In genomic region chr14:122463080-122463691, GRCm38 (mm10) we compare ENCODE assay signal across 8 mouse cellular contexts. TPM values are rescaled to one million over a fixed set of nuclear protein-coding genes. Genes with fewer than 3 reads are reported as not detected.
DNase-seq lines count a peak whose midpoint lies in the region; ATAC-seq lines count a peak whose summit lies in the region.

No protein-coding gene starts in this region.

- H3K36me3 ChIP-seq in hindbrain, embryonic 14.5 days (replicated peaks; ENCODE audit: control insufficient read depth, insufficient read depth): no peaks in the 10 kb centered on the region
- H3K36me3 ChIP-seq in midbrain, embryonic 14.5 days (ENCODE audit: control insufficient read depth, insufficient read depth, low read length): no peaks in the 10 kb centered on the region

- no peaks in the 10 kb centered on the region for H3K9me3 ChIP-seq in hindbrain, embryonic 14.5 days (ENCODE audit: control insufficient read depth, low read length)
- no peaks in the 10 kb centered on the region for H3K9me3 ChIP-seq in midbrain, embryonic 14.5 days (ENCODE audit: control insufficient read depth, low read length)

- no peak for ATAC-seq in hindbrain, embryonic 14.5 days (ENCODE audit: low FRiP score)
- ATAC-seq in midbrain, embryonic 14.5 days (ENCODE audit: low FRiP score, low TSS enrichment): no peak

- peak overlapping the region; percentile 48 for H3K4me3 ChIP-seq in hindbrain, embryonic 14.5 days (replicated peaks; ENCODE audit: low read length)
- peak overlapping the region; percentile 50 for H3K4me3 ChIP-seq in midbrain, embryonic 14.5 days (replicated peaks; ENCODE audit: low read depth, low read length)

- peak overlapping the region; percentile 64 for H3K4me2 ChIP-seq in hindbrain, embryonic 14.5 days (replicated peaks)
- H3K4me2 ChIP-seq in midbrain, embryonic 14.5 days (ENCODE audit: low read length): peak overlapping the region; percentile 67

- 1% methylated on average over 40 of the region's 40 CpGs for WGBS in hindbrain, embryonic 14.5 days
- WGBS in midbrain, embryonic 14.5 days: under 1% methylated on average over 40 of the region's 40 CpGs

- H3K27ac ChIP-seq in hindbrain, embryonic 14.5 days: peak overlapping the region; percentile 90
- peak overlapping the region; percentile 89 for H3K27ac ChIP-seq in midbrain, embryonic 14.5 days (replicated peaks; ENCODE audit: low read depth, low read length)

- H3K27me3 ChIP-seq in hindbrain, embryonic 14.5 days (ENCODE audit: control insufficient read depth, insufficient read depth, low read length): peaks cover 80% of the 10 kb centered on the region
- H3K27me3 ChIP-seq in midbrain, embryonic 14.5 days (ENCODE audit: control insufficient read depth, insufficient read depth, low read length): peaks cover 67% of the 10 kb centered on the region

- DNase-seq in embryo, embryonic 10 days (ENCODE audit: low spot score): peak; percentile 52
- no peak for DNase-seq in embryo, embryonic 11 days
- peak; percentile 23 for DNase-seq in thymus, postnatal 4 days
- DNase-seq in thymus, postnatal 10 days (ENCODE audit: low spot score in 2 of 2): no peak
- peak; percentile 24 for DNase-seq in hindbrain, embryonic 14.5 days (ENCODE audit: low spot score)
- peak; percentile 44 for DNase-seq in midbrain, embryonic 14.5 days
- no peak for DNase-seq in thymus, postnatal 0 days (ENCODE audit: low spot score)
- no peak for DNase-seq in thymus, adult 18-20 months

- peaks cover 12% of the 10 kb centered on the region; the same call in 1 of the 2 replicates for H3K4me1 ChIP-seq in hindbrain, embryonic 14.5 days (replicated peaks; ENCODE audit: control insufficient read depth, insufficient read depth, low read length)
- H3K4me1 ChIP-seq in midbrain, embryonic 14.5 days (ENCODE audit: control insufficient read depth, insufficient read depth, low read length): peaks cover 9% of the 10 kb centered on the region; the same call in 1 of the 2 replicates

- peak overlapping the region; percentile 74 for H3K9ac ChIP-seq in hindbrain, embryonic 14.5 days
- peak overlapping the region; percentile 77 for H3K9ac ChIP-seq in midbrain, embryonic 14.5 days (replicated peaks; ENCODE audit: low read length)

RNA-seq across cellular contexts. Expression of gene Zic5, which starts 2.3 kb away (rescaled TPM):
- polyA plus RNA-seq in hindbrain, embryonic 14.5 days (2014; fragmentation: Nextera tagmentation; extraction: Ambion mirVana): 11.6 and 14.0 TPM in 2 replicates
- 9.9 and 14.9 TPM in 2 replicates for polyA plus RNA-seq in midbrain, embryonic 14.5 days (2014; fragmentation: Nextera tagmentation; extraction: Ambion mirVana)
- not detected in 2 replicates for polyA plus RNA-seq in thymus, postnatal 0 days (2015; fragmentation: Nextera tagmentation; extraction: Ambion mirVana)

RNA-seq across cellular contexts. Expression of gene Zic2, which starts 12.0 kb away (rescaled TPM):
- polyA plus RNA-seq in hindbrain, embryonic 14.5 days (2014; fragmentation: Nextera tagmentation; extraction: Ambion mirVana): 10.6 and 11.4 TPM in 2 replicates
- 10.3 and 10.8 TPM in 2 replicates for polyA plus RNA-seq in midbrain, embryonic 14.5 days (2014; fragmentation: Nextera tagmentation; extraction: Ambion mirVana)
- not detected in 2 replicates for polyA plus RNA-seq in thymus, postnatal 0 days (2015; fragmentation: Nextera tagmentation; extraction: Ambion mirVana)

RNA-seq across cellular contexts. Expression of gene Gm5089, which starts 12.3 kb away (rescaled TPM):
- polyA plus RNA-seq in hindbrain, embryonic 14.5 days (2014; fragmentation: Nextera tagmentation; extraction: Ambion mirVana): 0.50 and 1.2 TPM in 2 replicates
- 0.70 and 0.75 TPM in 2 replicates for polyA plus RNA-seq in midbrain, embryonic 14.5 days (2014; fragmentation: Nextera tagmentation; extraction: Ambion mirVana)
- not detected in 2 replicates for polyA plus RNA-seq in thymus, postnatal 0 days (2015; fragmentation: Nextera tagmentation; extraction: Ambion mirVana)

RNA-seq across cellular contexts. Expression of gene Gm10837, which starts 27.2 kb away (rescaled TPM):
- polyA plus RNA-seq in hindbrain, embryonic 14.5 days (2014; fragmentation: Nextera tagmentation; extraction: Ambion mirVana): 0.31 and 0.95 TPM in 2 replicates
- polyA plus RNA-seq in midbrain, embryonic 14.5 days (2014; fragmentation: Nextera tagmentation; extraction: Ambion mirVana): 0.38 and 0.72 TPM in 2 replicates
- not detected in 2 replicates for polyA plus RNA-seq in thymus, postnatal 0 days (2015; fragmentation: Nextera tagmentation; extraction: Ambion mirVana)

Comparison
In these comparisons a context has a peak if more than half of its experiments do, and no peak if none do; other contexts are left out.
1. DNase-seq: peak in embryo, embryonic 10 days (single experiment), thymus, postnatal 4 days (single experiment), hindbrain, embryonic 14.5 days (single experiment) and midbrain, embryonic 14.5 days (single experiment); none in embryo, embryonic 11 days (single experiment), thymus, postnatal 10 days (0 of 2), thymus, postnatal 0 days (single experiment) and thymus, adult 18-20 months (0 of 2).
2. RNA of gene Zic5, which starts 2.3 kb away (polyA plus RNA-seq): 9.9 to 14.9 TPM in midbrain, embryonic 14.5 days and 11.6 to 14.0 TPM in hindbrain, embryonic 14.5 days; not detected in thymus, postnatal 0 days; every median in the first group is over 10 times any median in the second.
3. RNA of gene Zic2, which starts 12.0 kb away (polyA plus RNA-seq): 10.6 to 11.4 TPM in hindbrain, embryonic 14.5 days and 10.3 to 10.8 TPM in midbrain, embryonic 14.5 days; not detected in thymus, postnatal 0 days; every median in the first group is over 10 times any median in the second.